Mouse (Mus musculus): ENCODE results near the gene H2-Q2. TPM values are rescaled to one million over a fixed set of nuclear protein-coding genes. Genes with fewer than 3 reads are reported as not detected.
"Not testable (repeated sequence)": the region's sequence is repeated elsewhere in the genome, so short reads cannot be mapped to it uniquely, and the experiment has no call there.

H2-Q2 gene
- polyA plus RNA-seq (2012; rRNA removed): 142 and 170 TPM in 2 replicates

DNA sequence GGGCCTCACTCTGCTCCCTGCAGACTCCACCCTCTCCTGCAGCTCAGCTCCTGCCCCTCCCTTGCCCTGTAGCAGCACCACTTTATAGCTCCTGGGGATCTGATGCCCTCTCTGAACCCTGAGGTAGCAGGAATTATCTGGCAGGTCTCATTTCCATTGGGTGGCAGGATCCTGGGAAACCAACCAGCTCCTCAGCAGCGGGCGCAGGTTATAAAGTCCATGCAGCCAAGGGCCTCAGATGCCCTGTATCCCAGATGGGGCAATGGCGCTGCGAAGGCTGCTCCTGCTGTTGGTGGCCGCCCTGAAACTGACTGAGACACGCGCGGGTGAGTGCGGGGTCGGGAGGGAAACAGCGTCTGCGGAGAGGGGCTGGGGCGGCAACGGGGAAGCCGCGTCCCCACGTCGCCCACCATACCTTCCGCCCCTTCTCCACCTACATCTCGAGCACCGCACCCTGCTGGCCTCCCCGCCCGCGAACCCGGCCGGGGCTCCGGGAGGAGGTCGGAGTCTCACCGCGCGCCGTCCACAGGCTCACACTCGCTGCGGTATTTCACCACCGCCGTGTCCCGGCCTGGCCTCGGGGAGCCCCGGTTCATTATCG is at the start of gene H2-Q2:
Gene H2-Q2, plus strand, starts transcription at position 172 of the 601 bp plus-strand sequence.
- H3K27ac ChIP-seq (ENCODE audit: control insufficient read depth, insufficient read depth, low read length): peak within 1 kb of the TSS; percentile 98
- H3K4me1 ChIP-seq (replicated peaks; ENCODE audit: control insufficient read depth, insufficient read depth, low read length): peaks cover 31% of the 10 kb centered on the region
- TF ChIP-seq CTCF (IDR thresholded peaks at IDR 0.05; ENCODE audit: borderline replicate concordance, control insufficient read depth, extremely low read depth, insufficient read depth, low read length, poor library complexity) (no peak), POLR2A (IDR thresholded peaks at IDR 0.05; ENCODE audit: control insufficient read depth, extremely low read depth, insufficient read depth, low read length, poor library complexity) (0 out of 2 replicates have a peak, but pooled peaks have one; percentile 11)
- peak; percentile 71 for DNase-seq
- no peaks in the 10 kb centered on the region for H3K27me3 ChIP-seq (ENCODE audit: control insufficient read depth, insufficient read depth, low read length)
- 2% methylated on average over 40 of the region's 40 CpGs for WGBS
- H3K36me3 ChIP-seq (ENCODE audit: control insufficient read depth, insufficient read depth, low read length): no peaks in the 10 kb centered on the region
- H3K4me3 ChIP-seq (ENCODE audit: control insufficient read depth, insufficient read depth, low read length): peak within 1 kb of the TSS; percentile 65

DNA sequence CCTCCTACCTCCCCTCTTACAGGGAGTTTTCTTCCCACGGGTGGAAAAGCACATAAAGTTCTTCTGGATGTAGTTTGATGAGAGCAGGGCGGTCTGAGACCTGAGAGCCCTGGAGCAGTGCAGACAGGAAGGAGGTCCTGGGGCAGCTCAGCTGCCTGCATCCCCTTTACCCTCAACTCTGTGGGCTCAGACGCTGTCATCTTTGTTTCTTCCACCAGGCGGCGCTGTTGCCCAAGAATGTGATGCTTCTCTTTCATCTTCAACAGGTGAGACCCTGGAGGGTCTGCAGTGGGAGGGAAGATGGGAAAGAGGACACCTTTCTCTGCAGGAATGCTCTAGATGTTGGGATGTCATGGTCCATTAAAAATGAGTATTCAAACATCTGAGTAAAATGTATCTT is 46.2 kb upstream of the H2-Q2 start:
- WGBS: 4% methylated on average over 5 of the region's 5 CpGs
- DNase-seq: peak; percentile 91
- not testable (repeated sequence) for H3K4me1 ChIP-seq (replicated peaks; ENCODE audit: control insufficient read depth, insufficient read depth, low read length); H3K27ac ChIP-seq (ENCODE audit: control insufficient read depth, insufficient read depth, low read length); H3K36me3 ChIP-seq (ENCODE audit: control insufficient read depth, insufficient read depth, low read length); H3K27me3 ChIP-seq (ENCODE audit: control insufficient read depth, insufficient read depth, low read length); H3K4me3 ChIP-seq (ENCODE audit: control insufficient read depth, insufficient read depth, low read length)
- TF ChIP-seq CTCF (IDR thresholded peaks at IDR 0.05; ENCODE audit: borderline replicate concordance, control insufficient read depth, extremely low read depth, insufficient read depth, low read length, poor library complexity): peak; percentile 57; the same call in 1 of the 2 replicates

DNA sequence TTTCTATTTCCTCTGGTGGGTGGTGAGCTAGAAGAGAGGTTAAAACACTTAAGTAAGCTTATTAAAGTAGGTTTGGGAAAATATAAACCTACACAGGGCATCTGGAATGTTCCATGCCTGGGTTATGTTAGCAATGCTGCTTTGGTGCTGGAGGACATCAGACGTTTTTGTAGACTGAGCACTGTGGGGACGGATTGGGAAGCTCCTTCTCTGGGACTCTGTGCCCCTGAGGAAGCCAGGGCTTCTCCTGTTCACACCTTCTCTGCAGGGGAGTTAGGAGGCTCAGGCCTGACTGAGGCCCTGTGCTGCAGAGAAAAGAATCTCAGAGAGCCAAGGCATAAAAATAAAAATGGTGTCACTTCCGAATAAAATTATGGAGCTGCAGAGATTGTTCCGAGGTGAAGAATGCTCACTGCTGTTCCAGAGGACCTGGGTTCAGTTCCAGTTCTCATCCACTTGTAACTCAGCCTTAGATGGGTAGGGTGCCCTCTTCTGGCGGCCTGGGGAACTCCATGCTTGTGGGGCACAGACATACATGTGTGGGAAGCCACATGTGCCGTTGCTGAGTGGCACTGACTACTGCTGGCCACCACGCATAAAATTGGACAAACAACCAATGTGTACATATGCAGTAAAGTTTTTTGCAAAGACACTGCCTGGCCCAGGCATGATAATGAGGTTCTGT is 41.6 kb upstream of the H2-Q2 start:
- not testable (repeated sequence) for H3K4me3 ChIP-seq (ENCODE audit: control insufficient read depth, insufficient read depth, low read length); H3K36me3 ChIP-seq (ENCODE audit: control insufficient read depth, insufficient read depth, low read length); DNase-seq; H3K27ac ChIP-seq (ENCODE audit: control insufficient read depth, insufficient read depth, low read length); H3K27me3 ChIP-seq (ENCODE audit: control insufficient read depth, insufficient read depth, low read length)
- H3K4me1 ChIP-seq (replicated peaks; ENCODE audit: control insufficient read depth, insufficient read depth, low read length): peaks cover 27% of the 10 kb centered on the region
- WGBS: 93% methylated on average over 7 of the region's 7 CpGs

DNA sequence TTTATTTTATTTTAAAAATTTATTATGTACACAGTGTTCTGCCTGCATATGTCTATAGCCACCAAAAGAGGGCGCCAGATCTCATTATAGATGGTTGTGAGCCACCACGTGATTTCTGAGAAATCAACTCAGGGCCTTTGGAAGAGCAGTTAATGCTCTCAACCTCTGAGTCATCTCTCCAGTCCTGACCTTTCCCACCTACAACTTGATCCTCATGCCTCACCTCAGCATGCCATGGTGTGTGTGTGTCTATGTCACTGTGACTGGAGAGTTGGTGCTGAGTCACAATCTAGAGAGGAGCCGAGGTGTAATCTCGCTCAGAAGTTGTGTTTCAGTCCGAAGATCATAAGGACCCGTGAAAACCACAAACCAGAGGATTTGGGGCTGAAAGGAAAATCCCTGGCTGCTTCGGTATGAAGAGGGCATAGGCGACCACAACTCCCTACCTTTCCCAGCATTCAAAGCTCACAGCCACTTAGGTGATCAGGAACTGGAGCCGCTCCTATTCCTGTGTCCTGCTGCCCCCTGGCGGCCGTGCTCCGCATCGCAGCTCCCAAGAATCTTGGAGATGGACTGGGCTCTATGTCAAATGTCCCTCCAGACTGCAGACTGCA is 40.3 kb upstream of the H2-Q2 start:
- H3K36me3 ChIP-seq (ENCODE audit: control insufficient read depth, insufficient read depth, low read length): no peaks in the 10 kb centered on the region
- H3K27me3 ChIP-seq (ENCODE audit: control insufficient read depth, insufficient read depth, low read length): no peaks in the 10 kb centered on the region
- H3K4me1 ChIP-seq (replicated peaks; ENCODE audit: control insufficient read depth, insufficient read depth, low read length): peaks cover 38% of the 10 kb centered on the region
- TF ChIP-seq CTCF (IDR thresholded peaks at IDR 0.05; ENCODE audit: borderline replicate concordance, control insufficient read depth, extremely low read depth, insufficient read depth, low read length, poor library complexity) (peak; percentile 94), POLR2A (IDR thresholded peaks at IDR 0.05; ENCODE audit: control insufficient read depth, extremely low read depth, insufficient read depth, low read length, poor library complexity) (no peak)
- 9% methylated on average over 13 of the region's 13 CpGs for WGBS
- H3K27ac ChIP-seq (ENCODE audit: control insufficient read depth, insufficient read depth, low read length): no peak overlapping the region
- H3K4me3 ChIP-seq (ENCODE audit: control insufficient read depth, insufficient read depth, low read length): peak overlapping the region; percentile 15; the same call in 1 of the 2 replicates
- peak; percentile 96 for DNase-seq

DNA sequence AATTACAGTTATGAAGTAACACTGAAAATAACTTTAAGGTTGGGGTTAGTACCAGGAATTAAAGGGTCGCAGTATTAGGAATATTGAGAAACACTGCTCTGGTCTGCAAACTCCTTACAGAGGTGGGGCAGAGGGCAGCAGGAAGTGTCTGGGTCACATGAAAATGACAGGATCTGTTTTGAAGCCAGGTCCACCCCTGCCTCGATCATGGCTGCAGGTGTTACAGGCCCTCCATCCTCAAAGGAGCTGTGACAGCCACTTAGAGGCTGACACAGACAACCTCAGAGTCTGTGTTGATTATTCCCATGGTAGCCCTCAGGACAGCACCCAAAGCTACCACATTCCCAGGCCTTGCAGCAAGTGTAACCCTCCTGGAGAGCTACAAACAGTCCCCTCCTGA is 38.8 kb upstream of the H2-Q2 start:
- Histone ChIP-seq H3K27ac (ENCODE audit: control insufficient read depth, insufficient read depth, low read length) (no peak overlapping the region), H3K4me1 (replicated peaks; ENCODE audit: control insufficient read depth, insufficient read depth, low read length) (peaks cover 45% of the 10 kb centered on the region), H3K4me3 (ENCODE audit: control insufficient read depth, insufficient read depth, low read length) (no peak overlapping the region), H3K27me3 (ENCODE audit: control insufficient read depth, insufficient read depth, low read length) (no peaks in the 10 kb centered on the region), H3K36me3 (ENCODE audit: control insufficient read depth, insufficient read depth, low read length) (no peaks in the 10 kb centered on the region)
- 65% methylated on average over 2 of the region's 2 CpGs for WGBS
- DNase-seq: no peak
- no peak for TF ChIP-seq POLR2A (IDR thresholded peaks at IDR 0.05; ENCODE audit: control insufficient read depth, extremely low read depth, insufficient read depth, low read length, poor library complexity)
- no peak for TF ChIP-seq CTCF (IDR thresholded peaks at IDR 0.05; ENCODE audit: borderline replicate concordance, control insufficient read depth, extremely low read depth, insufficient read depth, low read length, poor library complexity)

DNA sequence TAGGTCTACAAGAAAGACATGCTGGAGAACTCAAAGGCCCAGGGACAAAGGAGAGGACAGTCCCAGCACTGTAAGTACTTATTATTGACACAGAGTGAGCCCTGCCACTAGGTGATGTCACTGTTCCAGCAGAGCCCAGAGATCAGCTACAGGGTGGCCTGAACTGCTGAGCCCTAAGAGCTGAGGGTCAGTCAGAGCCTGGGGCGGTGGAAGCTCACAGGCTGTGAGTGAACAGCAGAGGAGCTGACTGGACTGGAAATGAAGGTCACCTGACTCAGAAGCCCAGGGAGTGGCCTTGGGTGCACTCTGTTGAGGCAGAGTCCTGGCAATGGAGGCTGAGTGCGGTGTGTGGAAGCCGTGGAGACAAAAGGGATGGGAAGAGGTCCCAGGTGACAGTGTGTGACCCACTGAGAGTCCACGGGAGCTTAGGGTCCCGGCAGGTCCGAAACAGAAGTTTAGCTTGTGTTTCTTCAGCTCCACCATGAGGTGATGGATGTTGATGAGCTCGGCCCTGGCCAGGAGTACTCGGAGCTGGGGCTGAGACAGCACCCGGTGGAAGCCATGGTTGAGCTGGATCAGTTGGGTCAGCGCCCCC is 38.2 kb upstream of the H2-Q2 start:
- no peak for DNase-seq
- Histone ChIP-seq H3K4me1 (replicated peaks; ENCODE audit: control insufficient read depth, insufficient read depth, low read length) (peaks cover 45% of the 10 kb centered on the region), H3K36me3 (ENCODE audit: control insufficient read depth, insufficient read depth, low read length) (no peaks in the 10 kb centered on the region), H3K4me3 (ENCODE audit: control insufficient read depth, insufficient read depth, low read length) (no peak overlapping the region), H3K27ac (ENCODE audit: control insufficient read depth, insufficient read depth, low read length) (no peak overlapping the region), H3K27me3 (ENCODE audit: control insufficient read depth, insufficient read depth, low read length) (no peaks in the 10 kb centered on the region)
- 88% methylated on average over 10 of the region's 10 CpGs for WGBS
- TF ChIP-seq POLR2A (IDR thresholded peaks at IDR 0.05; ENCODE audit: control insufficient read depth, extremely low read depth, insufficient read depth, low read length, poor library complexity): no peak
- TF ChIP-seq CTCF (IDR thresholded peaks at IDR 0.05; ENCODE audit: borderline replicate concordance, control insufficient read depth, extremely low read depth, insufficient read depth, low read length, poor library complexity): no peak
